Mouse (Mus musculus) CD4-positive helper T cell, adult 2 months (primary cell): ENCODE results near the gene Nubp2.

Experiments
- DNase-seq: peaks from one replicate; pipeline ENCODE4 v3.0.0-alpha.2; 2012; ENCODE audit warnings: low read depth, missing footprints, low spot score

Gene Nubp2

DNA sequence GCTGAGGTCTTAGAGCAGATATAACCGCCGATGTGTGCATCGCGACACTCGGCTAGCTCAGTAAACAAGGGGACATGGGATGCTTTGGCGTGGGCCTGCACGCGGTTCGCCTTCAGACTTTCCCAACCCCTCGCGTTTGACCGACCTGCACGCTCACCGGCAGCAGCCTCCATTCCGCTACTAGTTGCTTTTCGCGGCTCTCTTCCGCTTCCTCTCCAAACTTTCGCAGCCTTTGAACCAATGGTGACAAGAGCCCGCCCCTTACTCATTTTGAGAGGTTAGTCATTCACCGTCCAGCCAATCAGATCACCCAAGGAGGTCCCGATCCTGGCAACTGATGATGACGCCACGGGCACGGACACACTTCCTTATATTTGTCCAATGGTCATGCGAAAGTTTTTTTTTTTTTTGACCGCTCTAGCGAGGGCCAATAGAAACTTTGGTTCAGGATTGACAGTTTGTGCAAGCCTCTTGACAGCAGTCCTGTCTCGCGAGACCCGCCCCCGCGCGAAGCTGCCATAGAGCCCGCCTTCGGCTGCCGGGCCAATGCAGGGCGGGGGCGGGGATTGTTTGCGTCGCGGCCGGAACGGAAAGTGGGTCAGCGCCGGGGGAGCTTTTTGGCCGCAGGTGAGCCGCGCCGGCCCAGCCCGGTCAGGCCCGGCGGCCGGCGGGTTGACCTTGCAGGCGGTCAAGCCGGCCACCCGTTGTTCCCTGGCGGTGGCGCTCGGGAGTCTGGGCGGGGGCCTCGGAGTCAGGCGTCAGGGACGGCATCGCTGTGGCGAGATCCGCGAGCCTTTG lies at the start of gene Nubp2, which contains the start of gene Spsb3:
TSS of gene Nubp2 (minus strand) at position 216 of the 798 bp plus-strand sequence.
TSS of gene Spsb3 (plus strand) at position 510 of the 798 bp plus-strand sequence.
- DNase-seq: peak; percentile 99

DNA sequence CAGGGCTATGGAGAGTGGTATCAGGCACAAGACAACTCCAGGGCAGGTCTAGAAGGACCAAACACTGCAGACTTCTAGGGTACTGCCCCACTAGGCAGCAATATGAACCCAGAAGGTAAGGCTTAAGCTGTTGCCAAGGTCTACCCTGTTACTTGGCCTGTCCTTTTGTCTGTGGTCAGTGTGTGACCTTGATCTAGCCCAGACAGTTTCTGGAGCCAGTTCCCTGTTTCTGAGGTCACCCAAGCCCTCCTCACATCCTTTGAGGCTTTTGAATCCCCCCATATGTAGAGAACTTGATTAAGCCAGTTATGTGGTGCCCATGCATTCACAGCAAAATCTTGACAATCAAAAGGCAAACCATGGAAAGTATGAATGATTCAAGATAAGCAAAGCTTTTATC lies 49.5 kb upstream of the Nubp2 start:
- peak; percentile 10 for DNase-seq

DNA sequence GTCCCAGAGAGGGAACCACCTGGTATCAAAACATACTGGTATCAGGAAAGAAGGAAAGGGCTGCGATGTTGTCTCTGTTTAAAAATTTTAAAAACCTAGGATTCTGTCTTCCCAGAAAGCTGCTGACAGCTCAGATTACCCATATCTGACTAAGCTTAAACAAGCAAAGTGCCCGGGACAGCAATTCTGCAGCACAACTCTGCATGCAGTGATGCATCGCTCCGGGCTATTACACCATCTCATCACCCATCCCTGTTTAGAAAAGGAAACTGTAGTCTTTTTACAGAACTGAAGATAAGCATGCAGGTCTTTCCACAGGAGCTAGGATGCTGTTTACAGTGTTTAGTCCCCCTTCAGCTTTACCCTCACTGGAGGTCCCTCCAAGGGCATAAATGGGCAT lies 48.8 kb upstream of the Nubp2 start:
- no peak for DNase-seq

DNA sequence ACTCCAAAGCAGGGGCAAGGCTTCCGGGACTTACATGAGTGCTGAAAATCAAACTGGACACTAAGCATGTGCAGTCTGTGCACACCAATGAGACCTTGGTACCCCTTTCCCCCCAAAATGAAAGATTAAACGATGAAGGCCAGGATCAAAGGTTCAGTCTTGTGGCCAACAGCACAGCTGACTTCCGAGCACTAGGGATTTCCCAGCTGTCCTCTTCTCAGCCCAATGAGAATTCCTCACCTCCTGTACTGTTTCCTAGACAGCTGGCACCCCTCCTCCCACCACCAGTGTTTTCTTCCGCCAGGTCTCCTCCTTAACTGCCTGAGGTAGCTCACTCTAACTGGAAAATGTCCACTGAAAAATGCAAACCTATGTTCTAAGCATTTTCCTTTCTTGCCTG lies 47.0 kb upstream of the Nubp2 start:
- no peak for DNase-seq

DNA sequence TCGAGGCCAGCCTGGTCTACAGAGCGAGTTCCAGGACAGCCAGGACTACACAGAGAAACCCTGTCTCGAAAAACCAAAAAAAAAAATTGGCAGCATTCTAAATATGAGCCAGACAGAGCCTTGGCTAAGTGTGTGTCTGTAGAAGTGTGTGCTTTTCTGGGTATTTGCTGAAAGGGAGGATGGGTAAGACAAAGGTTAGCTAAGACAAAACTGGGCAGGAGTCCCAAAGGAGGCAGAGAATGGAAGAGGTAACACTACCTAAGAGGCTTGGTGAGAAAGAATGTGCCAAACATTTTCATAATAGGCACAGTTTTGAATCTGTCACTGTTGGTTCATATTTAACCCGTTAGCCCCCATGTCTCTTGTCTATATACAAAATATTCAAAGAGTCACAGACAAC lies 46.3 kb upstream of the Nubp2 start:
- DNase-seq: no peak

DNA sequence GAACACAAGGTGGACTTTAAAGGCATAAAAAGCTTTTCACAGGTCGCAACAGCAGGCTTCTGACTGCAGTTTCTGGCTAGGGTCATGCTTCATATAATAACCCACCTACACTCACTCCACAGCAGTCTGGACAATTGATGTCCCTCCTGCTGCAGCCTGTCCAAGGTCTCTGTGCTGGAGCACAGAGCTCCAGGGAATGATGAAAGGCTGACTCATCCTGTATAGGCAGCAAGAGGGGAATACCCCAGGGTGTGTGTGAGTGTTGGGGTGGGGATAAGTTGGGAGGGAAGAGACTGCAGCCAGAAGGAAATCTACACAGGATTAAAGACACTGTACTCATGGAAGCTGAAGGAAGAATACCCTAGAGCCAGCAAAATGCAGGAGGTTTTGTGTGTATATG lies 43.4 kb upstream of the Nubp2 start:
- no peak for DNase-seq

DNA sequence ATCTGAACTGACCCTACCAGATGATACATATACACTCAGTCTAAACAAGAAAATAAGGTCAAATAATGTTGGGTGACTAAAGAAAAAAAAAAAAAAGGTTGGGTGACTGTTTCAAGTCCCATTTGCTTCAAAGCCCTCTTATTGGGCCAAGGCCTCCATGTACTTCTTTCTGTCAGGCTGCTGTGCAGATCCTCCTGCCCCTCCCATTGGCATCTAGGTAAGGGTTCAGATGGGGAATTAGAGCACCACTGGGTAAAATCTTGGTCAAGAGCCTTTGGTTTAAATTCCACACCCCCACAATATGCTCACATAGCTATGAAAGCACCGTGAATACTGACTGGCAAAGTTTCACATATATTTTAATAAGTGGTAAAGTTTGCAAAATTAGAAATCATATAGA lies 37.1 kb upstream of the Nubp2 start:
- DNase-seq: no peak

DNA sequence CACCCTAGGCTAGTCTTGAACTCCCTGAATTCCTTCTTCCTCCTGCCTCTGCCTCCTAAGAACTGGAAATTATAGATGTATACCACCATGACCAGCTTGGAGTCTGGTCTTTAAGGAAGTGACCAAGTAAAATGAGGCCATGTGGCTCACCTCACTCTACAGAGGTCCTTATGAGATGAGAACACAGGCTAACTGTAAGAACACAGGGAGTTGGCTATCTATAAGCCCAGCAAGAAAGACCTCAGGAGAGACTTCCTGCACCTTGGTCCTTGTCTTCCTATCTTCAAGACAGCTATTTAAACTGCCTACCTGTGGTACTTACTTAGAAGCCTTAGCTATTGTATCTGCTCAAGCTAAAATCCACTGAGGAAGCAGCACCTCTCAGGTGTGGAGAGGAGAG lies 27.8 kb upstream of the Nubp2 start:
- DNase-seq: no peak

DNA sequence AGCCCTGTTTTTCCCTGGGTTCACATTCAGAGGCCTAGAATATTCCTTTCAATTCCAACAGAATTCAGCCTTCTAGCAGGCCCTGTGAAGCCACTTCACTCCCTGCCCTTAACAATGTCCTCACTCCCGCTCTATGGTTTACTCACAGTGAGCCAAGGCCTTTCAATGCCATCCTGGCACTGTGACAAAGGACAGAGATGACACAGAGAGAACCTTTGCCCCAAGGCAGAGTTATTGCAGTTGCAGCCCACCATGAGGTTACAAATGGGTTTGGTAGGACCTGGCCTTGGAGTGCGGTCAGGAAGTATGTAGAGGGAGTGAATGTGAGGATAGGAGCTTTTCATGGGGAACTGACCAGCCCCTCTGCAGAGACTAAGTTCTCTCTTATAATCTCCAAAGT lies 21.4 kb upstream of the Nubp2 start:
- DNase-seq: no peak

DNA sequence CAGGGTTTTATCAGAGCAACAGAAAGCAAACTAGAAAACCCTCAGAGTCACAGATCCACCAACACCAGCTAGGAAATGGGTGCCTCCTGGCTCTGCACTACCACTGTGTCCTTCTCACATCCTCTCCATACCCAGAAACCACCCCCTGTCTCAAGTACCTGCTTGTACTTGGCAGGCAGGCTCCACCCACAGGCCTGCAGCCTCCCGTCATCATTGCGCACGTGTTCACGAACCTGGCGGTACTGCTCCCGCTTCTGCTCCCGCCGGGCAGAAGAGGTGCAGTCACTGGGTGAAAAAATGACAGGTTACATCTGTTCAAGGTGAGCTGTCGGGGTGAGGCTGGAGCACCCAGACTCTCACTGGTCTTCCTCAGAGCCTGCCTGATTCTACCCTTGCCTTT lies 17.6 kb upstream of the Nubp2 start:
- no peak for DNase-seq

DNA sequence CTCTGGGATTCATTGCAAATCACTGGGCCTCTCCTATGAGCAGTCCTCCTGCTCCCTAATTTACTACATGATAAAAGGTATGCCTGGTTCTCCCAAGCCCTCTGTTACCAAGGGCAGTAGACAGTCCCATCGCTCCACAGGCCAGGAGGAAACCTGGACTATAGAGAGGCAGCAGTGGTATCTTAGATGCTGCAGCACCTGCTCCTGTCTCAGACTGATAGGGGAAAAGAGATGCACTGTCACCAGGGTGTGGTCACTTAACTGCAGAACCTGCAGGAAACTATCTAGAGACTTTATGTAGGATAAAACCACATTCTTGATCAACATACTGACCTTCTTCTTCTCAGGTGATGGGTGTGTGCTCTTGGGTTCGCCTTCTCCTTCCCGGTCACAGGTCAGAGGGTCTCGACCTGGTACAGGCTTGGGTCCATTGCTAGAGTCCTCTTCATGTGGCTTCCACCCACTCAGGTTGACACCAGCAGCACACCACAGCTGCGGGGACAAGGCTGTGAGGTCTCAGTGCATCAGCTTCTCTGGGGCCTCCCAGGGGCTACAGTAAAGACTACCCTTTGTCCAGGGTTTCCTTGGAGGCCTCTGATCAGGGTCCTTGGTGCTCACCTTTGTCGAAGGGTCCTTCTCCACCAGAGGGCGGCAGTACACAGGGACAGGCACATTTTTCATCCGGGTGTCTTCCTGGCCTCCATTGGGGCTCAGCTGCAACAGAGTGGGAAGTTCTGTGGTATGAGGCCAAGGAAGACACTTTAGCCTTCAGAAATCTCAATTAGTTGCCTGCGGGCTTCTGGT lies 16.7 kb upstream of the Nubp2 start:
- no peak for DNase-seq

DNA sequence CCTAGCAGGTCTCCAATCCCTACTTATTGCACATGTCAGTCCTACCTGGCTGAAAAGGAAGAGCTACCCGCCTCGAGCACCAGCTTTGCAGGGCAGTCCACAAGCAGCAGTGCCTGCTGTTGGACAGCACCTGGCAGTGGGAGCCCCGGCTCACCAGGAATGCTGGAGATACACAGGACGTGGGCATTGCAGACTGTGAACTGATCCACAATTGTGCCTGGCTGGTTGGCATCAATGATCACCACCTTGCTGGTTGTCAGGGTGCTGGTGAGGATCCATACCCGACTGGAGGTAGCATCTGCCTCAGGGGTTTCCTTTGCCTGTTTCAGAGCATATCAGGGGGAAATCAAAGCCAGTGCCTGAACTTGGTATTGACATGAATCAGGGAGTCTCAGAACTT lies 16.0 kb upstream of the Nubp2 start:
- DNase-seq: no peak

DNA sequence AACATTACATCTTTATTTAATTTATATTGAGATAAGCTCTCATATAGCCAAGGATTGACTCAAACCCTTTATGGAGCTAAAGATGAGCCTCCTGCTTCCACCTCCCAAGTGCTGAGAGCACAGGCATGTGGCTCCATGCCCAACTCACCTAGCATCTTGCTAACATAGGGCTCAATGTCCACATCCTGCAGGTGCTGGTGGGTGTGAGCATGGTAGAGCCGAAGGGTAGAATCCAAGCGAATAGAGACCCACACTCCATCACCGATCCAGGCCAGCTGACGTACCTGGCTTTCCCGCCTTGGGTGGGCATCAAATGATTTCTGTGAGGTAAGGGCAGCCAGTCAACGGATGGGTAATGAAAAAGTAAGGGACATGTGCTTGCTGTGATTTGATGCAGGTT lies 13.9 kb upstream of the Nubp2 start:
- no peak for DNase-seq

DNA sequence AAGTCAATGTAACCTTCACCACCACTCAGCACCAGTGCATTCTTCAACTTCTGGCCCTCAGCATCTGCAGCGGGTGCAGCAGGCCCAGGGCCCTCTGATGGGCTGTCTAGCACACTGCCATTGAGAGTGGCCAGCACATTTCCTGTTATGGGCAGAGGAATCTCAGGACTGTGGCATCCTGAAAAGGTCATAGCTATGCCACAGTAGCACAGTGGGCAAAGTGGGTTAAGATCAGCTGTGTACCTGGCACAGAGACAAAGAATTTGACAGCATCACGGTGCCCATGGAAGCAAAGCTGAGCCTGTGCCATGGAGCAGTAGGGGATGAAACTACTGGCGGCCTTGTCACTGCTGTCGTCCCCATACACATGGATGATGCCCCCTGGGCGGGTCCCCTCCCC lies 13.0 kb upstream of the Nubp2 start:
- no peak for DNase-seq

DNA sequence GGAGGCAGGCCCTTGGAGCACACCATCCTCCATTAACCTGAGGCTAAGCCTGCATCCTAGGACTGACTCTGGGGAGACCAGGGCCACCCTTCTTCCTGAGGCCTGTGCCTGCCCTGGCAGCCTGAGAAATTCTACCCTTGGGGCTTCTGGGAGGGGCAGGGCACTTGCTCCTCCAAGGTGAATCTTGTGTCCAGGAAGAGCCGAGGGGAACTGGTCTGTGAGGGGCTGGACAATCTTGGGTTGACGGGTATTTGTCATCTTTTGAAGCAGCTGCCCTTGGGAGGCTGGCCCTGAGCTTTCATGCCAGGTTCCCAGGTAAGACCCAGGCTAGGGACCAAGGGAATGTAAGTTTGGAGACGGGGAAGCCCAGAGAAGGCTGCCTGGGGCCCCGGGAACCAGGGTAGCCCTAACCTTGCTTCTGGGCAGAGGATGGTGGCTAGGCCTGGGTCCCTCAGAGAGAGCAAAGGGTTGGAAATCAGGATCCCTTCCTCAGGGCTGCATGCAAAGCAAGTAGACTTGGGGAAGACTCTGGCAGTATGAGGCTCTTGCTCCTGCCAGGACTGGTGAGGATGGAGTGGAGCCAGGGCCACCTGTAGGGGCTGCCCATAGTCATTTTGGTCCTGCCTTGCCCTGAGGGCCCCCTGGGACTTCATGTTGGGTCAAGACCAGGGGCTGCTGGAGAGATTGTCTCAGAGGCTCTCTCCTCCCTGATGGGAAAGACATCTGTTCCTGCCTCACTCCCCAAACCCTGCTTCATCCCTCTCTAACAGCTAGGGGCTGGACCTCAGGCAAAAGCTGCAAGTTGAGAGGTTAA lies 12.1 kb upstream of the Nubp2 start:
- DNase-seq: no peak

DNA sequence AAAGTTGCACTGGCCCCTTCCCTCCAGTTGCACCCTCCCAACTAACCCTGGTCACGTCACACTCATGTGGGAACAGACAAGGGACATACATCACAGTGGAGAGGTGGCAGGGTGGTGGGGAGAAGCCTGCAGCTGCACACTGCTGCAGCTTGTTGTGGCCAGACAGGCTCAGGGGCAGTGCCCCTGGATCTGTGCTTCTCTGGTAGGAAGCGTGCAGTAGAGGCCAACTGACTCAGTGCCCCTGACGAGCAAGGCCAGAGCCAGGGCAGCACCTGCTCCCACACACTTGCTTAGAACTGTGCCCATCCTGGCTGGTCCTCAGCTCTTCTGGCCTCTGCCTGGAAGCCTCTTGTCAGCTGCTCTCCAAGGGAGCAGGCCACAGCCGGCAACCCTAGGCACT lies 11.5 kb upstream of the Nubp2 start:
- no peak for DNase-seq

DNA sequence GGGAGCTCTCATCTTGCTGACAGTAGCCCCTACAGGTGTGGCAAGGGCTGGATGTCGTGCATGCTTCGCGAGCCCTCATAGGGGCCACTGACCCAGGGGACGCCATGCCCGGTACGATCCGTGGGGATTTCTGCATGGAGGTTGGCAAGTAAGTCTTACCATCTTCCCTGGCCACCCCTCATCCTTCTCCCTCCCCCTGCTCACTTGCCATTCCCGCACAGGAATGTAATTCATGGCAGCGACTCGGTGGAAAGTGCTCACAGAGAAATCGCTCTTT lies 10.8 kb upstream of the Nubp2 start:
- DNase-seq: no peak

DNA sequence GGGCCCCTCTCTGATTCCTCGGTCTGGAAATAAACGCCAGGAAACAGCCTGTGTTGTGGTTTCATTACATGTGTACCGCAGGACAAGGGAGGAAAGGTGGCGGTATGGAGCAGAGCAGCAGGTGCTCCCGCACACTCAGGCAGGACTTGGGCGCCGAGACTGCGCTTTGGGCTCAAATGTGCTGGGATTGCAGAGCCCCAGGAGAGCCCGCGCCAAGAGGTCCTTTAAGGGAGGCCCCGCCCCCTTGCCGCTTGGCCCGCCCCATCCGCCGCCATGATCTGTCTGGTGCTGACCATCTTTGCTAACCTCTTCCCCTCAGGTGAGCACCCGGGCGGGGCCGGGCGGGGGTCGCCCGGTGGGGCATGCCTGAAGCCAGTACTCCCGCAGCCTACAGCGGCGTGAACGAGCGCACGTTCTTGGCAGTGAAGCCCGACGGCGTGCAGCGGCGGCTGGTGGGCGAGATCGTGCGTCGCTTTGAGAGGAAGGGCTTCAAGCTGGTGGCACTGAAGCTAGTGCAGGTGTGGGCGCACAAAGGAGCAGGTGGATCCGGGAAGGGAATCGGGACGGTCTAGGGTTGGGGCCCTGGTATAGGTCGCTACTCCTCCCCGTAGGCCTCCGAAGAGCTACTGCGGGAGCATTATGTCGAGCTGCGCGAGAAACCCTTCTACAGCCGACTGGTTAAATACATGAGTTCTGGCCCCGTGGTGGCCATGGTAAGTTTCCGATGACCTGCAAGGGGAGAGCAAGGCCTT lies 10.3 kb upstream of the Nubp2 start, which contains the start of gene Nme3:
TSS of gene Nme3 (plus strand) at position 260 of the 752 bp plus-strand sequence.
- peak; percentile 81 for DNase-seq

DNA sequence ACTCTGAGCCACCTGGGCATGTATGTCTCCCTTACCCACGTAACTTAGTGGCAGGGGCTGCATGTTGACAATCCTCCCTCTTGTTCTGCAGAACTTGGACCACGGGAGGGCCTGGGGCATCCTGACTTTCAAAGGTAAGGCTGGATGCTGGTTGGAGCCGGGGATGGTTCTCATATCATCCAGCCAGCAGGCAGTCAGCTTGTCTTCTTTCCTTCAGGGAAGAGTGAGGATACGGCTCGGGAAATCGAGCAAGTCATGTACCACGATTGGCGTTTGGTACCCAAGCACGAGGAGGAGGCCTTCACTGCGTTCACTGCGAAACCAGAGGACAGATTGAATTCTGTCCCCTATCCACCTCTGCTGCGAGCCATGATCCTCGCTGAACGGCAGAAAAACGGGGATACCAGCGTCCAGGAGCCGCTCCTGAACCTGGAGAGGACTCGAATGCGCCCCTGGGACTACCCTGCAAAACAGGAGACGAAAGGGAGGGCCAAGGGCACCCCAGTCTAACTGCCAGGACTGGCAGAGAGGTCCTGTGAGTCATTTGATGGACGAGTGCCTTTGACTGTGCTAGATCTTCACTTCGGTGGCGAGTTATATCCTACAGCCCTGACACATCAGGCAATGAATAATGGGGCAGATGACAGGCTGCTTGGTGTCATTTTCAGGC lies 9.6 kb upstream of the Nubp2 start:
- DNase-seq: no peak

DNA sequence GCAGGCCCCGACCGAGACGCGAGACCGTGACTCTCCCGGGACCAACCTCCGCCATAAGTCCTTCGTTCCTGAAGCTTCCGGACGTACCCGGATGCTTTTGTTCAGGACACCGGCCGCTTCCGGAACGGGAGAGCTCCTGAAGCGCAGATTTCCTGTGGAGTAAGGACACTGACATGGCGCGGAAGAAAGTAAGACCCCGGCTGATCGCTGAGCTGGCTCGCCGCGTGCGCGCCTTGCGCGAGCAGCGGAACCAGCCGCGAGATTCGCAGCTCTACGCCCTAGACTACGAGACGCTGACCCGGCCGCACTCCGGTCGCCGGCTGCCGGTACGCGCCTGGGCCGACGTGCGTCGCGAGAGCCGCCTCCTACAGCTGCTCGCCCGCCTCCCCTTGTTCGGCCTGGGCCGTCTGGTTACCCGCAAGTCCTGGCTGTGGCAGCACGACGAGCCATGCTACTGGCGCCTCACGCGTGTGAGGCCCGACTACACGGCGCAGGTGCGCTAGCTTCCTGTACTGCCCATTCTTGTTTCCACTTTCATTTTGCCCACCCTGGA lies 8.9 kb upstream of the Nubp2 start, which contains the start of the genes Eme2 and Mrps34:
TSS of gene Eme2 (minus strand) at position 93 of the 553 bp plus-strand sequence.
TSS of gene Mrps34 (plus strand) at position 122 of the 553 bp plus-strand sequence.
- peak; percentile 87 for DNase-seq
